Comparison of ENCODE assay signal across 8 mouse cellular contexts in the genomic region with DNA sequence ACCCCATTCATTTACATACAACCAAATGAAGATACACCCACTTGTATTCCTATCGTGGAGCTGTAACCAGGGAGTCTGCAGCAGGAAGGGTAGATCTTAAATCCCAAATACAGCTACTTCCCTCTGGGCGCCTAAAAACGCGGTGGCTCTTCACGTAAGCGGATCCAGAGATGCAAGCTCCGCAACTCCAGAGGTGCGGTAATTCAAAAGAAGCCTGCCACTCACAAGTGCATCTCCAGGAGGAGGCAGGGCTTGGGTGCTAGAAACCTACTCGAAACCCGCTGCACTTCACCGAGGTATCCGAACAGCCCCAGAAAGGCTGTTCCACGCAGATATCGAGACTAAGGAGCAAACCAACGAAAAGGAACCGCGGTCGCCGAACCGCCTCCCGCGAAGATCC. TPM values are rescaled to one million over a fixed set of nuclear protein-coding genes. Genes with fewer than 3 reads are reported as not detected.
A peak's percentile ranks its signal among the peaks of the same experiment; 100 is the strongest.
DNase-seq lines count a peak whose midpoint lies in the region; ATAC-seq lines count a peak whose summit lies in the region.

No protein-coding gene starts in this region.

- WGBS in forebrain, embryonic 13.5 days, result under 1% methylated on average over 22 of the region's 22 CpGs
- under 1% methylated on average over 22 of the region's 22 CpGs for WGBS in liver, embryonic 15.5 days (ENCODE audit: insufficient replicate concordance)

- peaks cover 12% of the 10 kb centered on the region for H3K4me1 ChIP-seq in forebrain, embryonic 13.5 days
- peaks cover 30% of the 10 kb centered on the region for H3K4me1 ChIP-seq in liver, embryonic 15.5 days (replicated peaks)

- H3K4me2 ChIP-seq in forebrain, embryonic 13.5 days, result peak overlapping the region; percentile 65
- H3K4me2 ChIP-seq in liver, embryonic 15.5 days, result peak overlapping the region; percentile 96

- DNase-seq in cerebellum, adult 9-10 months, result no peak
- DNase-seq in ovary, postnatal 14 days (ENCODE audit: low spot score), result no peak
- no peak for DNase-seq in left cerebral cortex, postnatal 4 days
- no peak for DNase-seq in gastrocnemius, postnatal 36 days

- peak overlapping the region; percentile 97 for H3K27ac ChIP-seq in forebrain, embryonic 13.5 days
- no peak overlapping the region; the same call in none of the 2 replicates for H3K27ac ChIP-seq in liver, embryonic 15.5 days (replicated peaks)

- intact Hi-C loops in left cerebral cortex, postnatal 4 days (cut with DNase I), result no loop called here
- intact Hi-C loops in gastrocnemius, postnatal 36 days (cut with DNase I), result loop anchor here (2.0 kb wide), 1 partner anchor 36 kb away; the partner anchor contains the start of gene Pmpcb

- no peaks in the 10 kb centered on the region for H3K27me3 ChIP-seq in forebrain, embryonic 13.5 days
- no peaks in the 10 kb centered on the region for H3K27me3 ChIP-seq in liver, embryonic 15.5 days

- peak overlapping the region; percentile 70 for H3K9ac ChIP-seq in forebrain, embryonic 13.5 days
- H3K9ac ChIP-seq in liver, embryonic 15.5 days, result peak overlapping the region; percentile 74

- no peaks in the 10 kb centered on the region for H3K36me3 ChIP-seq in forebrain, embryonic 13.5 days (ENCODE audit: poor library complexity, severe bottlenecking)
- no peaks in the 10 kb centered on the region for H3K36me3 ChIP-seq in liver, embryonic 15.5 days (replicated peaks)

- H3K9me3 ChIP-seq in forebrain, embryonic 13.5 days (replicated peaks), result no peaks in the 10 kb centered on the region
- H3K9me3 ChIP-seq in liver, embryonic 15.5 days (replicated peaks), result no peaks in the 10 kb centered on the region

- peak overlapping the region; percentile 67 for H3K4me3 ChIP-seq in forebrain, embryonic 13.5 days
- H3K4me3 ChIP-seq in liver, embryonic 15.5 days (replicated peaks), result peak overlapping the region; percentile 85

- ATAC-seq in cerebellum, adult (ENCODE audit: insufficient number of reproducible peaks, low FRiP score, low TSS enrichment), result peak; percentile 81
- ATAC-seq in CD4-positive, CD25-positive, alpha-beta regulatory T cell, adult 4 months, result peak; percentile 52
- ATAC-seq in forebrain, embryonic 13.5 days, result peak; percentile 82
- peak; percentile 14 for ATAC-seq in liver, embryonic 15.5 days (ENCODE audit: insufficient read depth)

RNA-seq across cellular contexts. Expression of gene Napepld, which starts 0.3 kb away (rescaled TPM):
- 1 to 10 TPM; 3.3 to 3.9 TPM for polyA plus RNA-seq in CD4-positive, CD25-positive, alpha-beta regulatory T cell, adult 4 months (2017; shearing (Covaris generic))
- polyA plus RNA-seq in forebrain, embryonic 13.5 days (2015; fragmentation: Nextera tagmentation; extraction: Ambion mirVana), result 7.1 and 7.3 TPM in 2 replicates
- 0.74 and 1.1 TPM in 2 replicates for polyA plus RNA-seq in liver, embryonic 15.5 days (2015; fragmentation: Nextera tagmentation; extraction: Ambion mirVana)
- total RNA-seq in left cerebral cortex, postnatal 4 days (2021), result 1 to 10 TPM; 2.3 to 2.8 TPM
- total RNA-seq in gastrocnemius, postnatal 36 days (2021), result 1 to 10 TPM; 8.8 to 9.9 TPM

RNA-seq across cellular contexts. Expression of gene Pmpcb, which starts 36.0 kb away (rescaled TPM):
- 10 to 100 TPM; 81.7 to 86.2 TPM for polyA plus RNA-seq in CD4-positive, CD25-positive, alpha-beta regulatory T cell, adult 4 months (2017; shearing (Covaris generic))
- polyA plus RNA-seq in forebrain, embryonic 13.5 days (2015; fragmentation: Nextera tagmentation; extraction: Ambion mirVana), result 96.4 and 99.8 TPM in 2 replicates
- 38.9 and 44.4 TPM in 2 replicates for polyA plus RNA-seq in liver, embryonic 15.5 days (2015; fragmentation: Nextera tagmentation; extraction: Ambion mirVana)
- total RNA-seq in left cerebral cortex, postnatal 4 days (2021), result 10 to 100 TPM; 66.9 to 73.3 TPM
- total RNA-seq in gastrocnemius, postnatal 36 days (2021), result 100 to 1,000 TPM in 1 of 2 experiments, 10 to 100 TPM in 1; 95.6 to 111 TPM

RNA-seq across cellular contexts. Expression of gene Armc10, which starts 55.3 kb away (rescaled TPM):
- 10 to 100 TPM; 35.9 to 38.0 TPM for polyA plus RNA-seq in CD4-positive, CD25-positive, alpha-beta regulatory T cell, adult 4 months (2017; shearing (Covaris generic))
- polyA plus RNA-seq in forebrain, embryonic 13.5 days (2015; fragmentation: Nextera tagmentation; extraction: Ambion mirVana), result 82.1 and 84.1 TPM in 2 replicates
- polyA plus RNA-seq in liver, embryonic 15.5 days (2015; fragmentation: Nextera tagmentation; extraction: Ambion mirVana), result 5.7 TPM in 2 replicates
- 10 to 100 TPM; 48.4 to 58.1 TPM for total RNA-seq in left cerebral cortex, postnatal 4 days (2021)
- 1 to 10 TPM; 2.6 to 4.3 TPM for total RNA-seq in gastrocnemius, postnatal 36 days (2021)

RNA-seq across cellular contexts. Expression of gene Fbxl13, which starts 55.5 kb away (rescaled TPM):
- polyA plus RNA-seq in CD4-positive, CD25-positive, alpha-beta regulatory T cell, adult 4 months (2017; shearing (Covaris generic)), result not detected
- polyA plus RNA-seq in forebrain, embryonic 13.5 days (2015; fragmentation: Nextera tagmentation; extraction: Ambion mirVana), result 0.09 and 0.29 TPM in 2 replicates
- 0.08 and 0.16 TPM in 2 replicates for polyA plus RNA-seq in liver, embryonic 15.5 days (2015; fragmentation: Nextera tagmentation; extraction: Ambion mirVana)
- total RNA-seq in left cerebral cortex, postnatal 4 days (2021), result under 1 TPM; 0.26 to 0.36 TPM
- under 1 TPM in 1 of 2 experiments, not detected in 1; 0.12 TPM for total RNA-seq in gastrocnemius, postnatal 36 days (2021)

Comparison
In these comparisons a context has a peak if more than half of its experiments do, and no peak if none do; other contexts are left out.
1. ATAC-seq: peak in every context shown above with its lines; median percentile 82 in forebrain, embryonic 13.5 days; 81 in cerebellum, adult; 52 in CD4-positive, CD25-positive, alpha-beta regulatory T cell, adult 4 months; 14 in liver, embryonic 15.5 days.